ENCODE assay signal across 13 mouse cellular contexts in the genomic region with DNA sequence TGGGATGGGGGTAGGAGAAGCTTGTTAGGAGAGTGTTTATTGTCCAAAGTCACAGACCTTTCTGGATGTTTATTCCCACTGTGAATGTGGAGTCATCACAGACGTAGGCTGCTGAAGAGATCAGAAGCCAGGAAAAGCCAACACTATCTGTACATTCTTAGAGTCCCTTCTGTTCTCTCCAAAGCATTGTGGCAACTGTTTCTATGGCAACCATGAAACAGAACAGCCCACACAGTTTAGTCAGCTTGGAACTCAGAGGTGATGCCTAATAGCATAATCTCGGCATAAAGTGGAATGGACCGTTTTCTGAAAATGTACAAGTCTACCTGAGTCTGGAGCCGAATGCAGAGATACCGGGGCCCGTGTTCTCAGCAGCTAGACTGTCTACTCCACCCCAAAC.
DNase-seq lines count a peak whose midpoint lies in the region; ATAC-seq and TF ChIP-seq lines count a peak whose summit lies in the region.
"Had no signal": no experiment of that assay in that cellular context is flagged by ENCODE, and none has a peak within 500 bp of the region (broad histone marks: within the 10 kb centered on the region; RNA-seq: fewer than 3 reads in every experiment).

No protein-coding gene starts in this region.

- H3K36me3 ChIP-seq in heart, postnatal 0 days (replicated peaks; ENCODE audit: control insufficient read depth, insufficient read depth, low read length), result no peaks in the 10 kb centered on the region
- no peaks in the 10 kb centered on the region for H3K36me3 ChIP-seq in forebrain, embryonic 16.5 days (ENCODE audit: control insufficient read depth, insufficient read depth)
- H3K36me3 ChIP-seq: liver, embryonic 13.5 days; midbrain, embryonic 12.5 days had no signal

- peak; percentile 62; the same call in 1 of the 2 replicates for ATAC-seq in heart, postnatal 0 days (ENCODE audit: insufficient read depth, low read depth)
- peak; percentile 72; the same call in 1 of the 2 replicates for ATAC-seq in forebrain, embryonic 16.5 days
- ATAC-seq in cerebellum, adult (ENCODE audit: insufficient number of reproducible peaks, low FRiP score, low TSS enrichment), result no peak
- ATAC-seq: inflammation-experienced regulatory T-cells, adult 6 months had no signal

- intact Hi-C loops in heart, postnatal 14 days (cut with DNase I), result no loop called here
- intact Hi-C loops in left cerebral cortex, adult 2 months (cut with DNase I), result no loop called here

- no peak overlapping the region for H3K4me3 ChIP-seq in heart, postnatal 0 days (ENCODE audit: low read depth, low read length)
- H3K4me3 ChIP-seq in forebrain, embryonic 16.5 days (replicated peaks; ENCODE audit: low read length), result no peak overlapping the region
- no peak overlapping the region for H3K4me3 ChIP-seq in left cerebral cortex, adult 2 months
- H3K4me3 ChIP-seq: erythroblast, embryonic 14.5 days; liver, embryonic 13.5 days; midbrain, embryonic 12.5 days had no signal

- WGBS in heart, postnatal 0 days, result 48% methylated on average over 6 of the region's 6 CpGs
- WGBS in forebrain, embryonic 16.5 days, result 62% methylated on average over 6 of the region's 6 CpGs

- H3K4me1 ChIP-seq in heart, postnatal 0 days (ENCODE audit: control insufficient read depth, insufficient read depth), result peaks cover 24% of the 10 kb centered on the region
- peaks cover 9% of the 10 kb centered on the region for H3K4me1 ChIP-seq in forebrain, embryonic 16.5 days (replicated peaks; ENCODE audit: control insufficient read depth, insufficient read depth, low read length)
- H3K4me1 ChIP-seq: liver, embryonic 13.5 days had no signal

- DNase-seq in heart, postnatal 0 days (ENCODE audit: low spot score), result peak; percentile 65
- no peak for DNase-seq in heart, postnatal 14 days
- peak; percentile 32 for DNase-seq in 3T3-L1 (ENCODE audit: low read depth, low spot score)
- DNase-seq in left cerebral cortex, adult 2 months (ENCODE audit: extremely low spot score in 1 of 2, low spot score in 2 of 2), result peak; percentile 20 to 41
- no peak for DNase-seq in kidney, adult 18-20 months
- no peak for DNase-seq in thymus, postnatal 36 days
- DNase-seq: cerebellum, adult 9-10 months; liver, embryonic 13.5 days had no signal

- no peak overlapping the region for H3K4me2 ChIP-seq in heart, postnatal 0 days (ENCODE audit: low read depth, low read length)
- no peak overlapping the region for H3K4me2 ChIP-seq in forebrain, embryonic 16.5 days (ENCODE audit: low read length)
- H3K4me2 ChIP-seq: liver, embryonic 13.5 days; midbrain, embryonic 12.5 days had no signal

- no peaks in the 10 kb centered on the region for H3K9me3 ChIP-seq in heart, postnatal 0 days (replicated peaks; ENCODE audit: control insufficient read depth, low read length)
- no peaks in the 10 kb centered on the region for H3K9me3 ChIP-seq in forebrain, embryonic 16.5 days (ENCODE audit: control insufficient read depth, low read length)
- H3K9me3 ChIP-seq: liver, embryonic 13.5 days; midbrain, embryonic 12.5 days had no signal

- H3K9ac ChIP-seq in heart, postnatal 0 days (replicated peaks; ENCODE audit: low read depth, low read length), result no peak overlapping the region
- no peak overlapping the region for H3K9ac ChIP-seq in forebrain, embryonic 16.5 days (replicated peaks; ENCODE audit: low read depth, low read length)
- H3K9ac ChIP-seq: liver, embryonic 13.5 days; midbrain, embryonic 12.5 days had no signal

- no peak for TF ChIP-seq CTCF in heart, postnatal 0 days (IDR thresholded peaks at IDR 0.05; ENCODE audit: low read depth)
- TF ChIP-seq CTCF in left cerebral cortex, adult 2 months (IDR thresholded peaks at IDR 0.05), result no peak

- no peak for TF ChIP-seq EP300 in heart, postnatal 0 days (IDR thresholded peaks at IDR 0.05; ENCODE audit: low read depth)

- H3K27me3 ChIP-seq in heart, postnatal 0 days (ENCODE audit: control insufficient read depth, insufficient read depth, low read length), result no peaks in the 10 kb centered on the region
- no peaks in the 10 kb centered on the region for H3K27me3 ChIP-seq in forebrain, embryonic 16.5 days (replicated peaks; ENCODE audit: control insufficient read depth, insufficient read depth, low read length)
- H3K27me3 ChIP-seq: liver, embryonic 13.5 days; midbrain, embryonic 12.5 days had no signal

- H3K27ac ChIP-seq in heart, postnatal 0 days (ENCODE audit: low read depth), result no peak overlapping the region
- no peak overlapping the region for H3K27ac ChIP-seq in forebrain, embryonic 16.5 days (ENCODE audit: low read length)
- H3K27ac ChIP-seq in left cerebral cortex, adult 2 months, result peak overlapping the region; percentile 57
- H3K27ac ChIP-seq: liver, embryonic 13.5 days; midbrain, embryonic 12.5 days had no signal

Comparison
In these comparisons a context has a peak if more than half of its experiments do, and no peak if none do; other contexts are left out.
1. DNase-seq: peak in heart, postnatal 0 days (single experiment), 3T3-L1 (single experiment) and left cerebral cortex, adult 2 months (2 of 2); none in heart, postnatal 14 days (0 of 2), kidney, adult 18-20 months (single experiment) and thymus, postnatal 36 days (0 of 2).